Mouse (Mus musculus): ENCODE measurements around the gene Cyb5d1. TPM values are rescaled to one million over a fixed set of nuclear protein-coding genes. Genes with fewer than 3 reads are reported as not detected.

The Cyb5d1 gene
- polyA plus RNA-seq, 1 experiment from 2014 or later: 20.6 TPM

- Histone ChIP-seq H3K4me3 (0 out of 2 replicates have a peak overlapping the region, but pooled peaks have one; percentile 11), H3K9me3 (replicated peaks) (no peaks in the 10 kb centered on the region), H3K27me3 (no peaks in the 10 kb centered on the region), H3K4me1 (replicated peaks) (peaks cover 36% of the 10 kb centered on the region), H3K9ac (no peak overlapping the region), H3K36me3 (0 out of 2 replicates have a peak, but pooled peaks cover 3% of the 10 kb centered on the region), H3K4me2 (peak overlapping the region; percentile 16; the same call in 1 of the 2 replicates), H3K27ac (peak overlapping the region; percentile 69)
- WGBS: 22% methylated on average over 12 of the region's 12 CpGs
- ATAC-seq (replicated peaks; ENCODE audit: insufficient number of reproducible peaks, insufficient read depth, low FRiP score, low read depth): no peak
These were observed 23.2 kb downstream of the Cyb5d1 start for GRCm38 (mm10) chr11:69372056-69372779.

GRCm38 (mm10) chr11:69371601-69372000 is 23.8 kb downstream of the Cyb5d1 start:
- peaks cover 42% of the 10 kb centered on the region for H3K4me1 ChIP-seq (replicated peaks)
- H3K27me3 ChIP-seq: no peaks in the 10 kb centered on the region
- 56% methylated on average over 12 of the region's 12 CpGs for WGBS
- no peaks in the 10 kb centered on the region for H3K9me3 ChIP-seq (replicated peaks)
- no peak overlapping the region for H3K4me3 ChIP-seq
- H3K36me3 ChIP-seq: 0 out of 2 replicates have a peak, but pooled peaks cover 3% of the 10 kb centered on the region
- no peak for ATAC-seq (replicated peaks; ENCODE audit: insufficient number of reproducible peaks, insufficient read depth, low FRiP score, low read depth)
- peak overlapping the region; percentile 69; the same call in 1 of the 2 replicates for H3K27ac ChIP-seq
- no peak overlapping the region for H3K9ac ChIP-seq
- H3K4me2 ChIP-seq: 0 out of 2 replicates have a peak overlapping the region, but pooled peaks have one; percentile 16

DNA sequence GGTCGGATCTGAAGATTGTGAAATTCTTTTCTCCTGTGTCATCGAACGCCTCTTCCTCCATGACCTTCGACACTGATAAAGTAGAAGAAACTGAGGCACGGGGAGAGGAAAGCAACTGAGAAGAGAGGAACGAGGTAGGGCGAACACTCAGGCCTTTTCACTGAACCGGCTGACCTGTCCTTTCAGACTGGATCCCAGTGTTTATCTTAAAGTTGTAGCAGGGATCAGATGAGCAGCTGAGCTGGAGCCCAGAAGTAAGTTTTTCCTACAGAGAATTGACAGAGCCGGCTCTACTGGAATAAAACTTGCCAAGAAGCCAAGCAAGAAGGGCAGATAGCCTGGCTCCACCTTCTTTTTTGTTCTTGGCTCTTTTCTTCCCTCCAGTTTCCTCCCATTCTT is 24.6 kb downstream of the Cyb5d1 start:
- Histone ChIP-seq H3K36me3 (0 out of 2 replicates have a peak, but pooled peaks cover 3% of the 10 kb centered on the region), H3K9me3 (replicated peaks) (no peaks in the 10 kb centered on the region), H3K27me3 (no peaks in the 10 kb centered on the region), H3K27ac (peak overlapping the region; percentile 56), H3K4me3 (no peak overlapping the region), H3K4me1 (replicated peaks) (peaks cover 48% of the 10 kb centered on the region), H3K4me2 (peak overlapping the region; percentile 32; the same call in 1 of the 2 replicates), H3K9ac (peak overlapping the region; percentile 6; the same call in 1 of the 2 replicates)
- ATAC-seq (replicated peaks; ENCODE audit: insufficient number of reproducible peaks, insufficient read depth, low FRiP score, low read depth): no peak
- WGBS: 34% methylated on average over 9 of the region's 9 CpGs

GRCm38 (mm10) chr11:69369990-69370816 is 25.2 kb downstream of the Cyb5d1 start:
- ATAC-seq (replicated peaks; ENCODE audit: insufficient number of reproducible peaks, insufficient read depth, low FRiP score, low read depth): no peak
- Histone ChIP-seq H3K4me3 (peak overlapping the region; percentile 82), H3K9me3 (replicated peaks) (no peaks in the 10 kb centered on the region), H3K36me3 (no peaks in the 10 kb centered on the region), H3K4me2 (peak overlapping the region; percentile 97), H3K9ac (peak overlapping the region; percentile 95; the same call in 1 of the 2 replicates), H3K27ac (peak overlapping the region; percentile 97), H3K27me3 (no peaks in the 10 kb centered on the region), H3K4me1 (replicated peaks) (peaks cover 55% of the 10 kb centered on the region)
- 36% methylated on average over 2 of the region's 2 CpGs for WGBS

- WGBS: 5% methylated on average over 9 of the region's 34 CpGs
- H3K4me1 ChIP-seq (replicated peaks): peaks cover 63% of the 10 kb centered on the region
- no peak for ATAC-seq (replicated peaks; ENCODE audit: insufficient number of reproducible peaks, insufficient read depth, low FRiP score, low read depth)
These were observed 26.0 kb downstream of the Cyb5d1 start, which contains the start of gene Chd3 for GRCm38 (mm10) chr11:69369215-69369989. Gene Chd3 (minus strand): TSS chr11:69369406.

GRCm38 (mm10) chr11:69368356-69369214 is 26.8 kb downstream of the Cyb5d1 start:
- Histone ChIP-seq H3K9me3 (replicated peaks) (no peaks in the 10 kb centered on the region), H3K9ac (peak overlapping the region; percentile 95), H3K4me2 (peak overlapping the region; percentile 97), H3K27me3 (no peaks in the 10 kb centered on the region), H3K27ac (peak overlapping the region; percentile 97), H3K4me1 (replicated peaks) (peaks cover 67% of the 10 kb centered on the region), H3K36me3 (no peaks in the 10 kb centered on the region), H3K4me3 (peak overlapping the region; percentile 82)
- ATAC-seq (replicated peaks; ENCODE audit: insufficient number of reproducible peaks, insufficient read depth, low FRiP score, low read depth): no peak
- WGBS: under 1% methylated on average over 69 of the region's 106 CpGs

More at GRCm38 (mm10) chr11:69369215-69369989, 26.0 kb downstream of the Cyb5d1 start, which contains the start of gene Chd3:
- no peaks in the 10 kb centered on the region for H3K9me3 ChIP-seq (replicated peaks)
- H3K9ac ChIP-seq: peak within 1 kb of the TSS; percentile 95
- no peaks in the 10 kb centered on the region for H3K36me3 ChIP-seq
- peak within 1 kb of the TSS; percentile 97 for H3K27ac ChIP-seq
- peak within 1 kb of the TSS; percentile 97 for H3K4me2 ChIP-seq
- peak within 1 kb of the TSS; percentile 82 for H3K4me3 ChIP-seq
- H3K27me3 ChIP-seq: no peaks in the 10 kb centered on the region

- Histone ChIP-seq H3K4me3 (peak overlapping the region; percentile 82), H3K9ac (peak overlapping the region; percentile 95), H3K36me3 (peaks cover 7% of the 10 kb centered on the region), H3K9me3 (replicated peaks) (no peaks in the 10 kb centered on the region), H3K27me3 (no peaks in the 10 kb centered on the region), H3K27ac (peak overlapping the region; percentile 97), H3K4me2 (peak overlapping the region; percentile 97), H3K4me1 (replicated peaks) (peaks cover 67% of the 10 kb centered on the region)
- 0 out of 2 replicates have a peak, but pooled peaks have one; percentile 2 for ATAC-seq (replicated peaks; ENCODE audit: insufficient number of reproducible peaks, insufficient read depth, low FRiP score, low read depth)
- under 1% methylated on average over 22 of the region's 22 CpGs for WGBS
These were observed 27.6 kb downstream of the Cyb5d1 start for GRCm38 (mm10) chr11:69367616-69368355.

DNA sequence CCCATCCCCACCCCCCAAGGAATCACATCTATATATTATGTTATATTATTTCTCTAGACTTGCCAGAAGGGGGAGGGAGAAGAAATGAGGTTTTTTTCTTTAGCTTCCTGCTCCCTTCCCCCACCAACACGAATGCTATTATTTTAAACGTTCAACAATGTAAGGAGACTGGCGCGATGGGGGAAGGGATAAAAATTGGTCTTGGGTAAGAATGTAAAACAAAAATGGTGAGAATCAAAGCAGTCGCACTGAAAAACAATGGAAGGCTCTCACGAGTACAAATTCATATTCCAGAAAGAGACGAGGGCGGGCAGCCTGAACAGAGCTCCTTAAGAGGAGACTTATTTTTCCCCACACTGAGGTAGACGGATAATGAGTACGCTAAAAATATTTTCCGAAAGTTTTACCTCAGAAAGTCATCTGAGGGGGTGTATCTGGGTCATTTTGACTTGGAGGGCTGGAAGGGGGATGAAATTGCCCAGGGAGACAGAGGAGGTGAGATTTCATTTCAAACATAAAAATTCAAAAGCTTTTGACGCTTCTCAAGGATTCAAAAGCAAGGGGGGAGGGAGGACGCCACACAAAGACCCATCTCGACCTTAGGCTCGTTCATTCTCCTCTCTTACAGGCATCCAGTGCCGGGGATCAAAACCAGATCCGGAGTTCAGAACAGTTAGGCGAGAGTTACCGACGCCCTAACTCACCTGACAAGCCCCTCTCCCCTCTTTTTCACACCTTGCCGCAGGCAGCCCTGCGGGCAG is 28.4 kb downstream of the Cyb5d1 start:
- no peaks in the 10 kb centered on the region for H3K9me3 ChIP-seq (replicated peaks)
- 2% methylated on average over 22 of the region's 22 CpGs for WGBS
- peaks cover 60% of the 10 kb centered on the region for H3K4me1 ChIP-seq (replicated peaks)
- ATAC-seq (replicated peaks; ENCODE audit: insufficient number of reproducible peaks, insufficient read depth, low FRiP score, low read depth): no peak
- peak overlapping the region; percentile 95 for H3K9ac ChIP-seq
- H3K27ac ChIP-seq: peak overlapping the region; percentile 97
- peak overlapping the region; percentile 97 for H3K4me2 ChIP-seq
- peak overlapping the region; percentile 82 for H3K4me3 ChIP-seq
- H3K27me3 ChIP-seq: no peaks in the 10 kb centered on the region
- peaks cover 11% of the 10 kb centered on the region for H3K36me3 ChIP-seq
